Mouse (Mus musculus) brain, embryonic 14.5 days (tissue): ENCODE measurements around the gene Xylt1. TPM values are rescaled to one million over a fixed set of nuclear protein-coding genes. Genes with fewer than 3 reads are reported as not detected.

Source experiments
- DNase-seq: peaks from one replicate; pipeline ENCODE4 v3.0.0-alpha.2; 2011; ENCODE audit warnings: low read depth
- CTCF ChIP-seq: fragments of 200-500 bp; IDR thresholded peaks from 2 replicates; pipeline ENCODE4 v1.5.1; 2012; ENCODE audit warnings: inconsistent platforms, mild to moderate bottlenecking, moderate library complexity, borderline replicate concordance; ENCODE audit not compliant: insufficient read depth, insufficient read length; ENCODE audit errors: extremely low read depth
- POLR2A ChIP-seq: fragments of 200-500 bp; IDR thresholded peaks from 2 replicates; pipeline ENCODE4 v1.6.1; 2012; ENCODE audit warnings: mild to moderate bottlenecking, inconsistent platforms, borderline replicate concordance; ENCODE audit not compliant: poor library complexity, insufficient read depth, insufficient read length, severe bottlenecking; ENCODE audit errors: extremely low read depth
- polyA plus RNA-seq: library from polyadenylated mRNA; depleted of rRNA; stranded (reverse); fragments of >200 nt; gene quantifications from 2 replicates; pipeline ENCODE4 v1.2.3, GENCODE M21; 2012

Gene Xylt1
- polyA plus RNA-seq, 1 experiment: 8.2 TPM

GRCm38 (mm10) chr7:117475106-117475505, 94.3 kb downstream of the Xylt1 start:
- TF ChIP-seq POLR2A: no peak
- no peak for TF ChIP-seq CTCF
- no peak for DNase-seq

GRCm38 (mm10) chr7:117478937-117479336, 98.2 kb downstream of the Xylt1 start:
- peak; percentile 59 for DNase-seq

GRCm38 (mm10) chr7:117480831-117481230, 100.1 kb downstream of the Xylt1 start:
- DNase-seq: no peak
- TF ChIP-seq CTCF (no peak), POLR2A (no peak)

More at GRCm38 (mm10) chr7:117478937-117479336, 98.2 kb downstream of the Xylt1 start:
- TF ChIP-seq CTCF: no peak
- TF ChIP-seq POLR2A: no peak

- no peak for TF ChIP-seq CTCF
- TF ChIP-seq POLR2A: no peak
- no peak for DNase-seq
These were observed 100.6 kb downstream of the Xylt1 start for GRCm38 (mm10) chr7:117481404-117481803.

GRCm38 (mm10) chr7:117482701-117483100, 101.9 kb downstream of the Xylt1 start:
- TF ChIP-seq POLR2A: no peak
- no peak for TF ChIP-seq CTCF
- DNase-seq: no peak

- TF ChIP-seq CTCF (no peak), POLR2A (no peak)
- DNase-seq: no peak
These were observed 103.8 kb downstream of the Xylt1 start for GRCm38 (mm10) chr7:117484589-117484988.

GRCm38 (mm10) chr7:117484989-117485536, 104.3 kb downstream of the Xylt1 start:
- TF ChIP-seq CTCF: no peak
- TF ChIP-seq POLR2A: no peak
- no peak for DNase-seq

GRCm38 (mm10) chr7:117486425-117487172, 105.8 kb downstream of the Xylt1 start:
- TF ChIP-seq CTCF (no peak), POLR2A (no peak)
- no peak for DNase-seq

GRCm38 (mm10) chr7:117487173-117487490, 106.4 kb downstream of the Xylt1 start:
- TF ChIP-seq POLR2A (no peak), CTCF (no peak)
- DNase-seq: no peak

- TF ChIP-seq POLR2A (no peak), CTCF (no peak)
- DNase-seq: no peak
These were observed 109.2 kb downstream of the Xylt1 start for GRCm38 (mm10) chr7:117489973-117490372.

- TF ChIP-seq CTCF: no peak
- no peak for TF ChIP-seq POLR2A
- peak; percentile 31 for DNase-seq
These were observed 109.9 kb downstream of the Xylt1 start for GRCm38 (mm10) chr7:117490500-117491205.

GRCm38 (mm10) chr7:117491495-117491894, 110.7 kb downstream of the Xylt1 start:
- no peak for DNase-seq
- TF ChIP-seq POLR2A (no peak), CTCF (no peak)

GRCm38 (mm10) chr7:117494210-117494609, 113.4 kb downstream of the Xylt1 start:
- TF ChIP-seq CTCF (no peak), POLR2A (no peak)
- no peak for DNase-seq
